Mouse (Mus musculus): ENCODE measurements around the gene Ift20. TPM values are rescaled to one million over a fixed set of nuclear protein-coding genes. Genes with fewer than 3 reads are reported as not detected.

Ift20 gene
- polyA plus RNA-seq, 1 experiment: 40.0 TPM

GRCm38 (mm10) chr11:78536690-78537084 lies 526 bp downstream of the Ift20 start:
- Histone ChIP-seq H3K27me3 (ENCODE audit: control insufficient read depth, insufficient read depth, low read length, poor library complexity, severe bottlenecking) (no peaks in the 10 kb centered on the region), H3K36me3 (ENCODE audit: control insufficient read depth, insufficient read depth, low read length, poor library complexity, severe bottlenecking) (peaks cover 20% of the 10 kb centered on the region), H3K4me1 (ENCODE audit: control insufficient read depth, insufficient read depth, low read length) (peaks cover 3% of the 10 kb centered on the region), H3K9ac (ENCODE audit: low read depth, poor library complexity, severe bottlenecking) (peak overlapping the region; percentile 74), H3K27ac (ENCODE audit: insufficient read depth, low read length) (no peak overlapping the region), H3K9me3 (replicated peaks; ENCODE audit: control insufficient read depth, insufficient read depth, low read length, poor library complexity, severe bottlenecking) (no peaks in the 10 kb centered on the region), H3K4me3 (ENCODE audit: low read depth, low read length) (peak overlapping the region; percentile 85)
- TF ChIP-seq EP300 (IDR thresholded peaks at IDR 0.05; ENCODE audit: insufficient read depth, low read depth, low read length) (no peak), CTCF (IDR thresholded peaks at IDR 0.05; ENCODE audit: low read depth, low read length) (no peak), POLR2A (IDR thresholded peaks at IDR 0.05; ENCODE audit: insufficient read depth, low read length) (no peak)

GRCm38 (mm10) chr11:78540358-78540757 lies 4.2 kb downstream of the Ift20 start:
- H3K36me3 ChIP-seq (ENCODE audit: control insufficient read depth, insufficient read depth, low read length, poor library complexity, severe bottlenecking): peaks cover 37% of the 10 kb centered on the region
- peaks cover 3% of the 10 kb centered on the region for H3K4me1 ChIP-seq (ENCODE audit: control insufficient read depth, insufficient read depth, low read length)
- H3K9ac ChIP-seq (ENCODE audit: low read depth, poor library complexity, severe bottlenecking): no peak overlapping the region
- no peaks in the 10 kb centered on the region for H3K9me3 ChIP-seq (replicated peaks; ENCODE audit: control insufficient read depth, insufficient read depth, low read length, poor library complexity, severe bottlenecking)
- no peak for TF ChIP-seq POLR2A (IDR thresholded peaks at IDR 0.05; ENCODE audit: insufficient read depth, low read length)
- H3K4me3 ChIP-seq (ENCODE audit: low read depth, low read length): no peak overlapping the region
- no peaks in the 10 kb centered on the region for H3K27me3 ChIP-seq (ENCODE audit: control insufficient read depth, insufficient read depth, low read length, poor library complexity, severe bottlenecking)
- no peak overlapping the region for H3K27ac ChIP-seq (ENCODE audit: insufficient read depth, low read length)

- TF ChIP-seq EP300 (IDR thresholded peaks at IDR 0.05; ENCODE audit: insufficient read depth, low read depth, low read length) (no peak), POLR2A (IDR thresholded peaks at IDR 0.05; ENCODE audit: insufficient read depth, low read length) (no peak), CTCF (IDR thresholded peaks at IDR 0.05; ENCODE audit: low read depth, low read length) (no peak)
- Histone ChIP-seq H3K4me3 (ENCODE audit: low read depth, low read length) (no peak overlapping the region), H3K27ac (ENCODE audit: insufficient read depth, low read length) (no peak overlapping the region)
Measured at GRCm38 (mm10) chr11:78544449-78545111, 8.4 kb downstream of the Ift20 start.

GRCm38 (mm10) chr11:78545181-78545580 lies 9.0 kb downstream of the Ift20 start:
- Histone ChIP-seq H3K9me3 (replicated peaks; ENCODE audit: control insufficient read depth, insufficient read depth, low read length, poor library complexity, severe bottlenecking) (no peaks in the 10 kb centered on the region), H3K27me3 (ENCODE audit: control insufficient read depth, insufficient read depth, low read length, poor library complexity, severe bottlenecking) (no peaks in the 10 kb centered on the region), H3K27ac (ENCODE audit: insufficient read depth, low read length) (no peak overlapping the region), H3K4me1 (ENCODE audit: control insufficient read depth, insufficient read depth, low read length) (no peaks in the 10 kb centered on the region), H3K4me3 (ENCODE audit: low read depth, low read length) (no peak overlapping the region), H3K36me3 (ENCODE audit: control insufficient read depth, insufficient read depth, low read length, poor library complexity, severe bottlenecking) (peaks cover 36% of the 10 kb centered on the region), H3K9ac (ENCODE audit: low read depth, poor library complexity, severe bottlenecking) (no peak overlapping the region)
- TF ChIP-seq EP300 (IDR thresholded peaks at IDR 0.05; ENCODE audit: insufficient read depth, low read depth, low read length) (no peak), POLR2A (IDR thresholded peaks at IDR 0.05; ENCODE audit: insufficient read depth, low read length) (no peak), CTCF (IDR thresholded peaks at IDR 0.05; ENCODE audit: low read depth, low read length) (no peak)

More at GRCm38 (mm10) chr11:78544449-78545111, 8.4 kb downstream of the Ift20 start:
- Histone ChIP-seq H3K36me3 (ENCODE audit: control insufficient read depth, insufficient read depth, low read length, poor library complexity, severe bottlenecking) (peaks cover 37% of the 10 kb centered on the region), H3K4me1 (ENCODE audit: control insufficient read depth, insufficient read depth, low read length) (no peaks in the 10 kb centered on the region), H3K9ac (ENCODE audit: low read depth, poor library complexity, severe bottlenecking) (no peak overlapping the region), H3K27me3 (ENCODE audit: control insufficient read depth, insufficient read depth, low read length, poor library complexity, severe bottlenecking) (no peaks in the 10 kb centered on the region), H3K9me3 (replicated peaks; ENCODE audit: control insufficient read depth, insufficient read depth, low read length, poor library complexity, severe bottlenecking) (no peaks in the 10 kb centered on the region)

GRCm38 (mm10) chr11:78547718-78548460 lies 11.7 kb downstream of the Ift20 start:
- no peaks in the 10 kb centered on the region for H3K9me3 ChIP-seq (replicated peaks; ENCODE audit: control insufficient read depth, insufficient read depth, low read length, poor library complexity, severe bottlenecking)
- peak overlapping the region; percentile 77; the same call in 1 of the 2 replicates for H3K9ac ChIP-seq (ENCODE audit: low read depth, poor library complexity, severe bottlenecking)
- TF ChIP-seq POLR2A (IDR thresholded peaks at IDR 0.05; ENCODE audit: insufficient read depth, low read length) (no peak), EP300 (IDR thresholded peaks at IDR 0.05; ENCODE audit: insufficient read depth, low read depth, low read length) (no peak), CTCF (IDR thresholded peaks at IDR 0.05; ENCODE audit: low read depth, low read length) (no peak)
- H3K4me3 ChIP-seq (ENCODE audit: low read depth, low read length): no peak overlapping the region
- no peak overlapping the region for H3K27ac ChIP-seq (ENCODE audit: insufficient read depth, low read length)
- H3K36me3 ChIP-seq (ENCODE audit: control insufficient read depth, insufficient read depth, low read length, poor library complexity, severe bottlenecking): peaks cover 14% of the 10 kb centered on the region
- no peaks in the 10 kb centered on the region for H3K27me3 ChIP-seq (ENCODE audit: control insufficient read depth, insufficient read depth, low read length, poor library complexity, severe bottlenecking)
- H3K4me1 ChIP-seq (ENCODE audit: control insufficient read depth, insufficient read depth, low read length): no peaks in the 10 kb centered on the region

- H3K27me3 ChIP-seq (ENCODE audit: control insufficient read depth, insufficient read depth, low read length, poor library complexity, severe bottlenecking): no peaks in the 10 kb centered on the region
- H3K4me1 ChIP-seq (ENCODE audit: control insufficient read depth, insufficient read depth, low read length): no peaks in the 10 kb centered on the region
- no peak for TF ChIP-seq POLR2A (IDR thresholded peaks at IDR 0.05; ENCODE audit: insufficient read depth, low read length)
- H3K27ac ChIP-seq (ENCODE audit: insufficient read depth, low read length): peak overlapping the region; percentile 1
- peak overlapping the region; percentile 77 for H3K9ac ChIP-seq (ENCODE audit: low read depth, poor library complexity, severe bottlenecking)
- H3K4me3 ChIP-seq (ENCODE audit: low read depth, low read length): peak overlapping the region; percentile 76
- H3K36me3 ChIP-seq (ENCODE audit: control insufficient read depth, insufficient read depth, low read length, poor library complexity, severe bottlenecking): peaks cover 7% of the 10 kb centered on the region
- no peaks in the 10 kb centered on the region for H3K9me3 ChIP-seq (replicated peaks; ENCODE audit: control insufficient read depth, insufficient read depth, low read length, poor library complexity, severe bottlenecking)
Measured at GRCm38 (mm10) chr11:78549491-78549987, 13.4 kb downstream of the Ift20 start.

Measured in ES-Bruce4 (cell line).